Mouse (Mus musculus) liver, adult 2 months (tissue): ENCODE measurements around the gene Paxx. TPM values are rescaled to one million over a fixed set of nuclear protein-coding genes. Genes with fewer than 3 reads are reported as not detected.

Source experiments
- DNase-seq: peaks from one replicate; pipeline ENCODE4 v3.0.0-alpha.2; 2011; ENCODE audit warnings: low read depth, low spot score; ENCODE audit errors: extremely low read depth
- H3K27ac ChIP-seq: fragments of 200-500 bp; replicated peaks from 2 replicates; pipeline ENCODE4 v1.5.1; 2012; ENCODE audit warnings: low read depth, mild to moderate bottlenecking, control low read depth, inconsistent platforms, low read length; ENCODE audit not compliant: insufficient read depth
- H3K27me3 ChIP-seq: fragments of 200-500 bp; 2 replicates; pipeline ENCODE4 v1.6.1; 2012; ENCODE audit warnings: mild to moderate bottlenecking, moderate library complexity, low read length, inconsistent platforms; ENCODE audit not compliant: control insufficient read depth, insufficient read depth
- H3K36me3 ChIP-seq: fragments of 200-500 bp; 2 replicates; pipeline ENCODE4 v1.6.1; 2012; ENCODE audit warnings: low read length, inconsistent platforms; ENCODE audit not compliant: control insufficient read depth, insufficient read depth
- H3K4me1 ChIP-seq: fragments of 200-500 bp; 2 replicates; pipeline ENCODE4 v1.6.1; 2011; ENCODE audit warnings: low read length; ENCODE audit not compliant: control insufficient read depth, insufficient read depth
- H3K4me3 ChIP-seq: fragments of 200-500 bp; 2 replicates; pipeline ENCODE4 v1.5.1; 2011; ENCODE audit warnings: low read depth, mild to moderate bottlenecking, control low read depth, low read length, moderate library complexity; ENCODE audit not compliant: insufficient read depth
- H3K79me2 ChIP-seq: fragments of 200-500 bp; 2 replicates; pipeline ENCODE4 v1.6.1; 2012; ENCODE audit warnings: inconsistent platforms, mild to moderate bottlenecking, low read length, moderate library complexity; ENCODE audit not compliant: control insufficient read depth, insufficient read depth
- H3K9ac ChIP-seq: fragments of 200-500 bp; 2 replicates; pipeline ENCODE4 v1.6.1; 2012; ENCODE audit warnings: low read depth, mild to moderate bottlenecking, control low read depth, inconsistent platforms, low read length
- CTCF ChIP-seq: fragments of 200-500 bp; IDR thresholded peaks from 2 replicates; pipeline ENCODE4 v1.5.1; 2011; ENCODE audit warnings: low read depth, low read length, control low read depth
- POLR2A ChIP-seq: fragments of 200-500 bp; IDR thresholded peaks from 2 replicates; pipeline ENCODE4 v1.6.1; 2011; ENCODE audit warnings: low read length, control low read depth; ENCODE audit not compliant: insufficient read depth; ENCODE audit errors: extremely low read depth
- WGBS: fragments of 180-500 bp; shearing (Covaris S2); methylation state at CpG from one replicate; pipeline ENCODE4 v1.1.7; 2018; 5-methylcytosine and 5-hydroxymethylcytosine counted together
- polyA plus RNA-seq: library from polyadenylated mRNA; depleted of rRNA; stranded (reverse); fragments of >200 nt; gene quantifications from 2 replicates; pipeline ENCODE4 v1.2.3, GENCODE M21; 2012
- total RNA-seq: library from RNA; depleted of rRNA; stranded (reverse); fragments of >200 nt; gene quantifications from 2 replicates; pipeline ENCODE4 v1.2.3, GENCODE M21; 2014

The Paxx gene
- total and polyA plus RNA-seq, 2 experiments, result 36.8 to 181 TPM

DNA sequence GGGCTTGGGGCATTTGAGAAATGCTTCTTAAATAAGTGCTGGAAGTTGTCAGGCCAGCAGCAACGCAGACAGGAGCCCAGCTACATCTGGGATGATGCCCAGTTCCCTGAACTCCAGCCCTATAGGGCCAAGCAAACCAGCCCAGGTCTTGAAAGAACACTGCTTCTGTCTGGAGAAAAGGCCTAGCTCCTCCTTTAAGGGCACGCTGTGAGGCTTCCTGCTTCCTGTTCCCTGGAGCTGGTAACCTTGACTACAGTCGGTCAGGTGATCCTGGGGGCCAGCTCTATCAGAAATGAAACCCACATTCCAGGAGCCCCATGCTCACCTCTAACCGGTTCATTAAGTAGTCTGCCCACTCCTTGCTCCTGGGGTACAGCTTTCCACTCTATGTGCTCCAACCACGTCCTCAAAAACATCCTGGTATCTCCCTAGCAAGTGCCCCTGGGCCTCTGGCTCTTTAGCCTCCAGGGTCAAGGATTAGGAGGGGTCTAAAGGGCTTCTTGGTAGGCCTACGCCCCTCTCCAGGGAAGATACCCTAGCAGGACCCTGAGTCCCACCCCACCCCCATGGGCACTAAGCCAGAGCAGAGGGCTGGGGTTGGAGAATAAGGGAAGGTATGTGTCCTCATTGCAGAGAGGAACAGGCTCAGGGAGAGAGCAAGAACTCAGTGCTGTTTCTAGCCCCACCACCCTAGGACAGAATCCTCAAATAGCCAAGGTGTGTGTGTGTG, 37.1 kb upstream of the Paxx start:
- peaks cover 17% of the 10 kb centered on the region for H3K4me1 ChIP-seq
- TF ChIP-seq CTCF (no peak), POLR2A (no peak)
- H3K9ac ChIP-seq, result no peak overlapping the region
- no peak overlapping the region for H3K4me3 ChIP-seq
- peak; percentile 22 for DNase-seq
- H3K79me2 ChIP-seq, result peaks cover 10% of the 10 kb centered on the region
- no peaks in the 10 kb centered on the region for H3K36me3 ChIP-seq
- WGBS, result 57% methylated on average over 6 of the region's 6 CpGs
- H3K27ac ChIP-seq, result no peak overlapping the region
- H3K27me3 ChIP-seq, result no peaks in the 10 kb centered on the region

- Histone ChIP-seq H3K36me3 (no peaks in the 10 kb centered on the region), H3K27ac (no peak overlapping the region), H3K27me3 (no peaks in the 10 kb centered on the region), H3K4me1 (peaks cover 12% of the 10 kb centered on the region), H3K4me3 (no peak overlapping the region), H3K9ac (no peak overlapping the region), H3K79me2 (peaks cover 7% of the 10 kb centered on the region)
- TF ChIP-seq CTCF (peak; percentile 53), POLR2A (no peak)
- 51% methylated on average over 4 of the region's 4 CpGs for WGBS
- DNase-seq, result peak; percentile 59
These were observed 35.6 kb upstream of the Paxx start for GRCm38 (mm10) chr2:25496462-25496861.

DNA sequence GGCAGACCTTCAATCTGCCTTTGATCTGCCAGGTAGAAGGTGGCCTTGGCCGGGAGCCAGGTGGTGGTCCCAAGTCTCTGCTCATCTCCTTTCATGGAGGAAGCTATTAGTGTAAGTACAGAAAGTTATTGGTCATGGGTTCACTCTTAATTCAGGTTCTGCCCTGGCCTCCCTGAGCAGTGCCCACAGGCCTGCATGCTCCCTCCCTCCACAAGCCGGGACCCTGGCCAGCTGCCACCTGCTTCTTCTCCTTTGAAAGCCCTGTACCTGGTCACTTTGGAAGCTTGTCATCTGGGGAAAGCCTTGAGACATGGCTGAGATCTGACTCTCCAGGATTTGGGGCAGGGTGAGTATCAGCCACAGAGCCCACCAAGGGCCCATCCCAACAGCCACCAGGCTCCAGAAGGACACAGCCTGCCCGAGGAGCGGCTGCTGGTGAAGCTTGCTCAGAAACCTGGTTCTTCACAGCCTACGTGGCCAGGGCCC, 32.6 kb upstream of the Paxx start, which contains the start of gene Lcn12:
Lcn12 (minus strand) TSS at position 436 of the 486 bp plus-strand sequence.
- Histone ChIP-seq H3K36me3 (no peaks in the 10 kb centered on the region), H3K4me3 (no peak within 1 kb of the TSS), H3K4me1 (peaks cover 3% of the 10 kb centered on the region; the same call in 1 of the 2 replicates), H3K27me3 (no peaks in the 10 kb centered on the region), H3K27ac (no peak within 1 kb of the TSS), H3K79me2 (no peaks in the 10 kb centered on the region), H3K9ac (no peak within 1 kb of the TSS)
- WGBS, result 74% methylated on average over 5 of the region's 5 CpGs
- no peak for TF ChIP-seq POLR2A
- TF ChIP-seq CTCF, result no peak
- DNase-seq, result no peak

GRCm38 (mm10) chr2:25492988-25493387, 32.1 kb upstream of the Paxx start:
- no peak overlapping the region for H3K9ac ChIP-seq
- TF ChIP-seq POLR2A (no peak), CTCF (no peak)
- no peaks in the 10 kb centered on the region for H3K79me2 ChIP-seq
- WGBS, result 76% methylated on average over 5 of the region's 5 CpGs
- H3K27ac ChIP-seq, result no peak overlapping the region
- H3K4me1 ChIP-seq, result no peaks in the 10 kb centered on the region
- H3K36me3 ChIP-seq, result no peaks in the 10 kb centered on the region
- H3K4me3 ChIP-seq, result no peak overlapping the region
- H3K27me3 ChIP-seq, result no peaks in the 10 kb centered on the region
- DNase-seq, result no peak

DNA sequence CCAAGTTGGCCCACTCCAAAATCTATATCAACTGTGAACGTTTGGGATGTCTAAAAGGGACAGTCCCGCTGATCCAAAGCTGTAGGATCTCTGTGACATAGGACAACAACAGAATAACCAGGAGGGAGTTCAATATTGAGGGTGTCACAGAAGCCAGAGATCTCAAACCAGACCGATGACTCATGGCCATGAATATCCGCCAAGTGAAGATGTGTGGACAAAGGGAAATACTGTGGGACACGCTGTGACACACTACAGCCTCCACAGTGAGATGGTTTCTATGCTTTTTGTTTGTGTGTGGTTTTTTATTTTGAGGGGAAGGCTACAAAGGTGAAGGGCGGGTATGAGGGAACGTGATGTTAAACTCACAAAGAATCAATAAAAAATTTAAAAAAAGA, 27.8 kb upstream of the Paxx start:
- no peak overlapping the region for H3K9ac ChIP-seq
- peaks cover 6% of the 10 kb centered on the region for H3K4me1 ChIP-seq
- no peak for DNase-seq

GRCm38 (mm10) chr2:25487965-25488670, 27.2 kb upstream of the Paxx start:
- 86% methylated on average over 6 of the region's 6 CpGs for WGBS
- H3K27me3 ChIP-seq, result no peaks in the 10 kb centered on the region
- H3K4me3 ChIP-seq, result no peak overlapping the region
- no peak overlapping the region for H3K9ac ChIP-seq
- H3K4me1 ChIP-seq, result peaks cover 6% of the 10 kb centered on the region
- DNase-seq, result no peak
- no peak for TF ChIP-seq CTCF
- TF ChIP-seq POLR2A, result no peak
- H3K79me2 ChIP-seq, result no peaks in the 10 kb centered on the region
- no peak overlapping the region for H3K27ac ChIP-seq
- H3K36me3 ChIP-seq, result no peaks in the 10 kb centered on the region

More for the DNA sequence above, 27.8 kb upstream of the Paxx start:
- no peak overlapping the region for H3K4me3 ChIP-seq
- WGBS, result 65% methylated on average over 7 of the region's 7 CpGs
- no peaks in the 10 kb centered on the region for H3K79me2 ChIP-seq
- no peak overlapping the region for H3K27ac ChIP-seq
- TF ChIP-seq POLR2A (no peak), CTCF (no peak)
- H3K27me3 ChIP-seq, result no peaks in the 10 kb centered on the region
- no peaks in the 10 kb centered on the region for H3K36me3 ChIP-seq
